Comparison of ENCODE assay signal across 12 mouse cellular contexts in genomic region chr12:29143297-29143696, GRCm38 (mm10).
DNase-seq lines count a peak whose midpoint lies in the region; ATAC-seq and TF ChIP-seq lines count a peak whose summit lies in the region.
"Had no signal": no experiment of that assay in that cellular context is flagged by ENCODE, and none has a peak within 500 bp of the region (broad histone marks: within the 10 kb centered on the region; RNA-seq: fewer than 3 reads in every experiment).

No protein-coding gene starts in this region.

- no peak for TF ChIP-seq CTCF in olfactory bulb, adult 2 months (IDR thresholded peaks at IDR 0.05; ENCODE audit: insufficient read depth, low read depth, low read length)

- ATAC-seq in cerebellum, adult (ENCODE audit: insufficient number of reproducible peaks, low FRiP score, low TSS enrichment) = 0 out of 2 replicates have a peak, but pooled peaks have one; percentile 23
- no peak for ATAC-seq in megakaryocyte-erythroid progenitor cell, adult 5-6 weeks (replicated peaks; ENCODE audit: low FRiP score, low TSS enrichment, poor library complexity, severe bottlenecking)

- no peak overlapping the region for H3K4me3 ChIP-seq in olfactory bulb, adult 2 months (ENCODE audit: insufficient read depth, low read depth, low read length)
- H3K4me3 ChIP-seq: hindbrain, embryonic 10.5 days; myocyte had no signal

- TF ChIP-seq POLR2A in olfactory bulb, adult 2 months (IDR thresholded peaks at IDR 0.05; ENCODE audit: insufficient read depth, low read depth, low read length) = no peak

- 26% methylated on average over 8 of the region's 8 CpGs for WGBS in olfactory bulb, adult 2 months

- peak overlapping the region; percentile 65 for H3K27ac ChIP-seq in olfactory bulb, adult 2 months (ENCODE audit: insufficient read depth, low read depth, low read length)
- H3K27ac ChIP-seq: hindbrain, embryonic 10.5 days had no signal

- H3K4me1 ChIP-seq in olfactory bulb, adult 2 months (ENCODE audit: control insufficient read depth, insufficient read depth, low read length) = peaks cover 30% of the 10 kb centered on the region

- no peak for DNase-seq in cerebellum, postnatal 4 days (ENCODE audit: low spot score in 2 of 2)
- peak; percentile 38 to 42 for DNase-seq in cerebellum, postnatal 10 days
- DNase-seq in layer of hippocampus, adult 9-10 months (ENCODE audit: low spot score) = peak; percentile 62
- no peak for DNase-seq in embryo, embryonic 10.5 days (ENCODE audit: low spot score)
- DNase-seq in spleen, postnatal 4 days (ENCODE audit: low spot score in 2 of 2) = no peak
- DNase-seq: heart, adult 18-20 months; thymus, adult 2 months had no signal

Comparison
In these comparisons a context has a peak if more than half of its experiments do, and no peak if none do; other contexts are left out.
1. DNase-seq: peak in cerebellum, postnatal 10 days (2 of 2) and layer of hippocampus, adult 9-10 months (single experiment); none in cerebellum, postnatal 4 days (0 of 2), embryo, embryonic 10.5 days (single experiment) and spleen, postnatal 4 days (0 of 2).